Mouse (Mus musculus) kidney, embryonic 16.5 days (tissue): ENCODE measurements around the gene Asap3. TPM values are rescaled to one million over a fixed set of nuclear protein-coding genes. Genes with fewer than 3 reads are reported as not detected.

Source experiments
- ATAC-seq: fragments of 200-750 bp; cut with Nextera tagmentation; 2 replicates; pipeline ENCODE4 v1.8.0; 2017; ENCODE audit warnings: moderate TSS enrichment; ENCODE audit not compliant: low FRiP score, low TSS enrichment
- H3K27ac ChIP-seq: fragments of 300-500 bp; sonication (generic); 2 replicates; pipeline ENCODE4 v1.5.1; 2014; ENCODE audit warnings: low read length
- H3K27me3 ChIP-seq: fragments of 300-500 bp; sonication (generic); 2 replicates; pipeline ENCODE4 v1.6.1; 2014; ENCODE audit warnings: low read length, control low read depth, mixed read lengths; ENCODE audit not compliant: insufficient read depth
- H3K36me3 ChIP-seq: fragments of 300-500 bp; sonication (generic); 2 replicates; pipeline ENCODE4 v1.6.1; 2014; ENCODE audit warnings: low read length, control low read depth, mixed read lengths; ENCODE audit not compliant: insufficient read depth
- H3K4me1 ChIP-seq: fragments of 300-500 bp; sonication (generic); 2 replicates; pipeline ENCODE4 v1.6.1; 2014; ENCODE audit warnings: low read length, control low read depth, mixed read lengths; ENCODE audit not compliant: insufficient read depth
- H3K4me2 ChIP-seq: fragments of 300-500 bp; sonication (generic); replicated peaks from 2 replicates; pipeline ENCODE4 v1.6.1; 2014; ENCODE audit warnings: low read depth, low read length
- H3K4me3 ChIP-seq: fragments of 300-500 bp; sonication (generic); 2 replicates; pipeline ENCODE4 v1.5.1; 2014; ENCODE audit warnings: mild to moderate bottlenecking, low read length
- H3K9ac ChIP-seq: fragments of 300-500 bp; sonication (generic); replicated peaks from 2 replicates; pipeline ENCODE4 v1.6.1; 2014; ENCODE audit warnings: low read length
- H3K9me3 ChIP-seq: fragments of 300-500 bp; sonication (generic); 2 replicates; pipeline ENCODE4 v1.6.1; 2016; ENCODE audit warnings: low read length, control low read depth
- WGBS: fragments of 180-500 bp; shearing (Covaris S2); extraction: QIAGEN DNeasy Blood & Tissue Kit; methylation state at CpG from one replicate; pipeline ENCODE4 v1.1.7; 2014; 5-methylcytosine and 5-hydroxymethylcytosine counted together
- polyA plus RNA-seq: library from polyadenylated mRNA; unstranded; fragments of >200 nt; fragmentation: Nextera tagmentation; extraction: Ambion mirVana; gene quantifications from 2 replicates; pipeline ENCODE4 v1.2.1, GENCODE M21; 2015

Asap3 gene
- polyA plus RNA-seq, 1 experiment from 2014 or later, result 5.8 TPM

- ATAC-seq, result peak; percentile 43; the same call in 1 of the 2 replicates
- Histone ChIP-seq H3K27me3 (no peaks in the 10 kb centered on the region), H3K36me3 (no peaks in the 10 kb centered on the region), H3K4me2 (peak overlapping the region; percentile 98), H3K9me3 (no peaks in the 10 kb centered on the region), H3K9ac (peak overlapping the region; percentile 84), H3K27ac (peak overlapping the region; percentile 40; the same call in 1 of the 2 replicates), H3K4me1 (peaks cover 37% of the 10 kb centered on the region), H3K4me3 (peak overlapping the region; percentile 60)
- WGBS, result under 1% methylated on average over 61 of the region's 67 CpGs
Observed at GRCm38 (mm10) chr4:136172542-136173209, 33.5 kb upstream of the Asap3 start.

GRCm38 (mm10) chr4:136173210-136173715 is 32.9 kb upstream of the Asap3 start:
- Histone ChIP-seq H3K9me3 (no peaks in the 10 kb centered on the region), H3K4me2 (peak overlapping the region; percentile 98), H3K27me3 (no peaks in the 10 kb centered on the region), H3K4me3 (peak overlapping the region; percentile 60), H3K9ac (peak overlapping the region; percentile 84), H3K36me3 (no peaks in the 10 kb centered on the region), H3K4me1 (peaks cover 42% of the 10 kb centered on the region), H3K27ac (peak overlapping the region; percentile 40; the same call in 1 of the 2 replicates)
- 5% methylated on average over 14 of the region's 14 CpGs for WGBS
- 0 out of 2 replicates have a peak, but pooled peaks have one; percentile 3 for ATAC-seq

- Histone ChIP-seq H3K27me3 (no peaks in the 10 kb centered on the region), H3K9ac (peak overlapping the region; percentile 84), H3K9me3 (no peaks in the 10 kb centered on the region), H3K4me2 (peak overlapping the region; percentile 98), H3K4me3 (peak overlapping the region; percentile 60; the same call in 1 of the 2 replicates), H3K36me3 (no peaks in the 10 kb centered on the region), H3K27ac (no peak overlapping the region), H3K4me1 (peaks cover 49% of the 10 kb centered on the region)
- 67% methylated on average over 13 of the region's 13 CpGs for WGBS
- no peak for ATAC-seq
Observed at GRCm38 (mm10) chr4:136174216-136175193, 31.7 kb upstream of the Asap3 start.

GRCm38 (mm10) chr4:136176022-136176552 is 30.1 kb upstream of the Asap3 start:
- Histone ChIP-seq H3K36me3 (no peaks in the 10 kb centered on the region), H3K4me2 (no peak overlapping the region), H3K27ac (no peak overlapping the region), H3K27me3 (no peaks in the 10 kb centered on the region), H3K9me3 (no peaks in the 10 kb centered on the region), H3K4me3 (no peak overlapping the region), H3K9ac (no peak overlapping the region), H3K4me1 (peaks cover 65% of the 10 kb centered on the region)
- 74% methylated on average over 10 of the region's 10 CpGs for WGBS
- ATAC-seq, result no peak

GRCm38 (mm10) chr4:136177244-136177611 is 28.9 kb upstream of the Asap3 start:
- Histone ChIP-seq H3K9ac (no peak overlapping the region), H3K27ac (peak overlapping the region; percentile 62; the same call in 1 of the 2 replicates), H3K27me3 (no peaks in the 10 kb centered on the region), H3K4me1 (peaks cover 65% of the 10 kb centered on the region), H3K9me3 (no peaks in the 10 kb centered on the region), H3K4me2 (no peak overlapping the region), H3K4me3 (no peak overlapping the region), H3K36me3 (no peaks in the 10 kb centered on the region)
- 33% methylated on average over 8 of the region's 8 CpGs for WGBS
- no peak for ATAC-seq

- ATAC-seq, result no peak
- no peaks in the 10 kb centered on the region for H3K36me3 ChIP-seq
- no peak overlapping the region for H3K4me3 ChIP-seq
- H3K27ac ChIP-seq, result peak overlapping the region; percentile 62; the same call in 1 of the 2 replicates
- no peaks in the 10 kb centered on the region for H3K27me3 ChIP-seq
- H3K9me3 ChIP-seq, result no peaks in the 10 kb centered on the region
- WGBS, result 45% methylated on average over 11 of the region's 11 CpGs
- H3K9ac ChIP-seq, result no peak overlapping the region
- no peak overlapping the region for H3K4me2 ChIP-seq
- H3K4me1 ChIP-seq, result peaks cover 64% of the 10 kb centered on the region
Observed at GRCm38 (mm10) chr4:136177612-136178474, 28.3 kb upstream of the Asap3 start.

- Histone ChIP-seq H3K36me3 (no peaks in the 10 kb centered on the region), H3K4me1 (peaks cover 58% of the 10 kb centered on the region), H3K4me3 (no peak overlapping the region), H3K4me2 (no peak overlapping the region), H3K27me3 (no peaks in the 10 kb centered on the region), H3K9ac (no peak overlapping the region), H3K27ac (peak overlapping the region; percentile 62; the same call in 1 of the 2 replicates), H3K9me3 (no peaks in the 10 kb centered on the region)
- no peak for ATAC-seq
- WGBS, result 77% methylated on average over 12 of the region's 12 CpGs
Observed at GRCm38 (mm10) chr4:136178475-136178921, 27.7 kb upstream of the Asap3 start.

- H3K36me3 ChIP-seq, result 0 out of 2 replicates have a peak, but pooled peaks cover 4% of the 10 kb centered on the region
- no peaks in the 10 kb centered on the region for H3K9me3 ChIP-seq
- no peak overlapping the region; the same call in 1 of the 2 replicates for H3K4me3 ChIP-seq
- H3K27ac ChIP-seq, result no peak overlapping the region; the same call in 1 of the 2 replicates
- H3K9ac ChIP-seq, result no peak overlapping the region; the same call in 1 of the 2 replicates
- no peaks in the 10 kb centered on the region for H3K27me3 ChIP-seq
- 85% methylated on average over 7 of the region's 7 CpGs for WGBS
- H3K4me1 ChIP-seq, result peaks cover 48% of the 10 kb centered on the region
- peak overlapping the region; percentile 54 for H3K4me2 ChIP-seq
- ATAC-seq, result no peak
Observed at GRCm38 (mm10) chr4:136179456-136179855, 26.7 kb upstream of the Asap3 start.
